Mouse (Mus musculus): Measurements from ENCODE around the gene Zfp787. TPM values are rescaled to one million over a fixed set of nuclear protein-coding genes. Genes with fewer than 3 reads are reported as not detected.
A peak's percentile ranks its signal among the peaks of the same experiment; 100 is the strongest.

Gene Zfp787
- 9.0 and 13.3 TPM in 2 replicates for polyA plus RNA-seq (2014; fragmentation: Nextera tagmentation; extraction: Ambion mirVana)

DNA sequence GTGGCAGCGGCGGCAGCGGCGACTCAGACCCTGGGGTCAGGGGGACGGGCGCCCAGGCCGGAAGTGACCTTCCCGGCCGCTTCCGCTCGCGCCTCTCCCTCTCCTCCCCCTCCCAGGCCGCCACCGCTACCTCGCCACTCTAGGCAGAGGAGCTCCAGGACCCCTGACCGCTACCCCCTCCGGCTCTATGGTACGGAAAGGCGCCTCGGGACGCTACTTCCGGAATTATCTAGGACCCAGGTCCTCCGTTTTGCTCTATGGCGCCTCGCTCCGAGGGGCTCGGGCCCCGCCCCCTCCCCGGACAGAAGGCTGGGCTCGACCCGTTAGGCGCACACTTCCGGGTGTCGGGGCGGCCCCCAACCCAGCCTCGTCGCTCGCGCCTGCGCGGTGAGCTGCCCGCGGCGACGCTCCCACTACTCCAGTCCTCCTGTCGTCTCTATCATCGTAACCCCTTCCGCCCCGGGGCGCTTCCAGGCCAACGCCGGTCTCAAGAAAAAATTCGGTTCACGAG lies at the start of gene Zfp787:
TSS of gene Zfp787 (minus strand) at position 97 of the 511 bp plus-strand sequence.
- peak within 1 kb of the TSS; percentile 87 for H3K27ac ChIP-seq (ENCODE audit: low read depth, low read length)
- H3K4me1 ChIP-seq (ENCODE audit: control insufficient read depth, insufficient read depth, low read length): peaks cover 23% of the 10 kb centered on the region
- peak within 1 kb of the TSS; percentile 92 for H3K9ac ChIP-seq (ENCODE audit: low read depth, low read length)
- no peaks in the 10 kb centered on the region for H3K36me3 ChIP-seq (ENCODE audit: control insufficient read depth, insufficient read depth, low read length)
- H3K27me3 ChIP-seq (ENCODE audit: control insufficient read depth, insufficient read depth, low read length): no peaks in the 10 kb centered on the region
- peak; percentile 94 for ATAC-seq (replicated peaks; ENCODE audit: insufficient number of reproducible peaks, low FRiP score, low TSS enrichment)
- no peaks in the 10 kb centered on the region for H3K9me3 ChIP-seq (replicated peaks; ENCODE audit: control insufficient read depth, low read length)
- WGBS (ENCODE audit: insufficient replicate concordance): under 1% methylated on average over 50 of the region's 54 CpGs
- H3K4me3 ChIP-seq (ENCODE audit: low read depth, low read length): peak within 1 kb of the TSS; percentile 78
- H3K4me2 ChIP-seq: peak within 1 kb of the TSS; percentile 82

DNA sequence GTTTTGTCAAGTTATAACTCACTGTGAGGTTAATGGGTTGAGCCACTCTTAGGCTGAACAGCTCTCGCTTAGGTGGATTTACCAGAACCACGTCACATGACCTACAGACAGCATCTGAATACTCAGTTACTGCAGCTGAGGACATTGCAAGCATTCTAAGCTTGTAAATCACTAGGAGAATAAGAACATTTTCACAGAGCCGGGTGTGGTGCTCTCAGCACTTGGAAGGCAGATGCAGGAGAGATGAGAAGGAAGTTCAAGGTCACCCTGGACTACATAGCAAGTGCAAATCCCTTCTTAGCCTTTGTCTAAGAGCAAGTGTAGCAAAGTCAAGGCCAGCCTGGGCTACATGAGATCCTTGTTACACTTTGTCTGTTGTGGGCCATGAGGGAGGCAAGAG lies 48.4 kb upstream of the Zfp787 start:
- Histone ChIP-seq H3K4me3 (ENCODE audit: low read depth, low read length) (no peak overlapping the region), H3K4me2 (no peak overlapping the region), H3K4me1 (ENCODE audit: control insufficient read depth, insufficient read depth, low read length) (no peaks in the 10 kb centered on the region), H3K27me3 (ENCODE audit: control insufficient read depth, insufficient read depth, low read length) (no peaks in the 10 kb centered on the region), H3K9ac (ENCODE audit: low read depth, low read length) (no peak overlapping the region), H3K27ac (ENCODE audit: low read depth, low read length) (no peak overlapping the region), H3K36me3 (ENCODE audit: control insufficient read depth, insufficient read depth, low read length) (no peaks in the 10 kb centered on the region), H3K9me3 (replicated peaks; ENCODE audit: control insufficient read depth, low read length) (no peaks in the 10 kb centered on the region)
- no peak for ATAC-seq (replicated peaks; ENCODE audit: insufficient number of reproducible peaks, low FRiP score, low TSS enrichment)
- WGBS (ENCODE audit: insufficient replicate concordance): 69% methylated on average over 3 of the region's 3 CpGs

DNA sequence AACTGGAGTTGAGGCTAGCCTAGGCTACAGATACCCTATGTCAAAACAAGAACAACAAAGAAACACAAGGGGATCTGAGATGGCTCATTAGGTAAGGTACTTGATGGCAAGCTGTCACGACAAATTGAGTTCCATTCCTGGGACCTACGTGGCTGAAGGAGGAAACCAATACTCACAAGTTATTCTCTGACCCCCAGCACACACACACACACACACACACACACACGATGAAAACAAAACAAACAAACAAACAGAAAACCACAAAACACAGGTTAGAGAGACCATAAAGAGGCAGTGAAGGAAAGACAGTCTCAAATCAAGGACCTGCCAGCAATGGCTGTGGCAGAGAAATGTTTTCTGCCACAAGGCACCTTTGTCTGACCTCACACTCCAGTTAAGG lies 41.0 kb upstream of the Zfp787 start, which contains the start of gene Galp:
TSS of gene Galp (plus strand) at position 301 of the 400 bp plus-strand sequence.
- no peaks in the 10 kb centered on the region for H3K36me3 ChIP-seq (ENCODE audit: control insufficient read depth, insufficient read depth, low read length)
- H3K9me3 ChIP-seq (replicated peaks; ENCODE audit: control insufficient read depth, low read length): no peaks in the 10 kb centered on the region
- no peak within 1 kb of the TSS for H3K4me3 ChIP-seq (ENCODE audit: low read depth, low read length)
- H3K27me3 ChIP-seq (ENCODE audit: control insufficient read depth, insufficient read depth, low read length): no peaks in the 10 kb centered on the region; the same call in 1 of the 2 replicates
- no peaks in the 10 kb centered on the region for H3K4me1 ChIP-seq (ENCODE audit: control insufficient read depth, insufficient read depth, low read length)
- H3K9ac ChIP-seq (ENCODE audit: low read depth, low read length): no peak within 1 kb of the TSS
- ATAC-seq (replicated peaks; ENCODE audit: insufficient number of reproducible peaks, low FRiP score, low TSS enrichment): no peak
- no peak within 1 kb of the TSS for H3K27ac ChIP-seq (ENCODE audit: low read depth, low read length)
- 63% methylated on average over 3 of the region's 3 CpGs for WGBS (ENCODE audit: insufficient replicate concordance)
- H3K4me2 ChIP-seq: no peak within 1 kb of the TSS

DNA sequence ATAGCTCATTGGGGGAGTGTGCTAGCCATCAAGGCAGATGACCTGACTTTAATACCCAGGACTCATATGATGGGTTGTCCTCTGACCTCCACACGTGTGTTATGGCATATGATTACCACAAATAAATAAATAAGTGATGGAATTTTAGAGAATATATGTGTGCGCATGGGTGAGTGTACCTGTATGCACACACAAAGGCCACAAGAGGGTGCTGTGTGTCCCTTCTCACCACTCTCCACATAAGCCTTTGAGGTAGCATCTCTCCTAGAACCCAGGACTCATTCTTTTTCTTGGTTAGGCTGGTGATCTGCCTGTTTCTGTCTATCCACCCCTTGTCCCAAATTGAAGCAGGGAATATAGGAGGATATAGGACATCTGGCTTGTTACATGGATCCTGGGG lies 40.0 kb upstream of the Zfp787 start:
- no peak for ATAC-seq (replicated peaks; ENCODE audit: insufficient number of reproducible peaks, low FRiP score, low TSS enrichment)
- Histone ChIP-seq H3K4me2 (no peak overlapping the region), H3K4me3 (ENCODE audit: low read depth, low read length) (no peak overlapping the region), H3K9me3 (replicated peaks; ENCODE audit: control insufficient read depth, low read length) (no peaks in the 10 kb centered on the region), H3K27ac (ENCODE audit: low read depth, low read length) (no peak overlapping the region), H3K36me3 (ENCODE audit: control insufficient read depth, insufficient read depth, low read length) (no peaks in the 10 kb centered on the region), H3K9ac (ENCODE audit: low read depth, low read length) (no peak overlapping the region), H3K4me1 (ENCODE audit: control insufficient read depth, insufficient read depth, low read length) (no peaks in the 10 kb centered on the region), H3K27me3 (ENCODE audit: control insufficient read depth, insufficient read depth, low read length) (no peaks in the 10 kb centered on the region; the same call in 1 of the 2 replicates)
- 55% methylated on average over 2 of the region's 2 CpGs for WGBS (ENCODE audit: insufficient replicate concordance)

DNA sequence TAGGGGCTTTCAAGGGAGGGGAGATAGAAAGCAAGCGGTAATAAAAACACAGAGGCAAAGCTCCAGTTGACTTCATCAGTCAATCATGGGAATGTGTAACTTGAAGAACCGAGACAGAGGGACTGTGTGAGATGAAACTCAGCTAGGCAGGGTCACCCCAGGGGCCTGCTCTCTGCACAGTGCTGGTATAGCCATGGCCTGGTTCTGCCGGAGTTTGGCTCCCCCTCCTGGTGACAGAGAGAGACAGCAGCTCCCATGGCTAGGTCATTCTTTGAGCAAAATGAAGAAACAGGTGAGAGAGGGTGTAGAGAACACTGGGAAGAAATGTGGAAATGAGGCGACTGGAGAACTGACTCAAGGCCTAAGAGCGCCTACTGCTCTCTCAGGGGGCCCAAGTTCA lies 38.3 kb upstream of the Zfp787 start:
- WGBS (ENCODE audit: insufficient replicate concordance): 23% methylated on average over 5 of the region's 5 CpGs
- H3K36me3 ChIP-seq (ENCODE audit: control insufficient read depth, insufficient read depth, low read length): peaks cover 5% of the 10 kb centered on the region; the same call in 1 of the 2 replicates

DNA sequence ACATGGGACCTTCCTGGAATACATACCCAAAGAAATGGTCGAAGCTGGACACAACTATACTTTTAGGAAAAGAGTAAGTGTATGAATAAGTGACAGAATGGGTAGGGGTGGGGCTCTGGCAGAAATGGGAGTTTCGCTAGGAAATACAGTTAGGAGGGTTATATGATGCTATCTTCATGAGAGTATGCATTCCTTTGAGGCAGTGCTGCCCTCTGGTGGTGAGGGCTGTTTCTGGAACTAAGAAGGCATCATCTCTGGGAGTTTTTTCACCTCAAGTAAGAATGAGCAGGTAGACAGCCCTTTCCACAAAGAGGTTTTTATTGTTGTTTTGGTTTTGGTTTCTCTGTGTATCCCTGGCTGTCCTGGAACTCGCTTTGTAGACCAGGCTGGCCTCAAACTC lies 35.6 kb upstream of the Zfp787 start:
- Histone ChIP-seq H3K4me1 (ENCODE audit: control insufficient read depth, insufficient read depth, low read length) (no peaks in the 10 kb centered on the region), H3K4me3 (ENCODE audit: low read depth, low read length) (no peak overlapping the region), H3K36me3 (ENCODE audit: control insufficient read depth, insufficient read depth, low read length) (peaks cover 11% of the 10 kb centered on the region), H3K27ac (ENCODE audit: low read depth, low read length) (no peak overlapping the region), H3K9ac (ENCODE audit: low read depth, low read length) (no peak overlapping the region), H3K27me3 (ENCODE audit: control insufficient read depth, insufficient read depth, low read length) (peaks cover 7% of the 10 kb centered on the region), H3K4me2 (no peak overlapping the region), H3K9me3 (replicated peaks; ENCODE audit: control insufficient read depth, low read length) (no peaks in the 10 kb centered on the region)
- 41% methylated on average over 3 of the region's 3 CpGs for WGBS (ENCODE audit: insufficient replicate concordance)
- no peak for ATAC-seq (replicated peaks; ENCODE audit: insufficient number of reproducible peaks, low FRiP score, low TSS enrichment)

More for the DNA sequence above, 38.3 kb upstream of the Zfp787 start:
- no peak overlapping the region for H3K4me3 ChIP-seq (ENCODE audit: low read depth, low read length)
- no peak overlapping the region for H3K4me2 ChIP-seq
- ATAC-seq (replicated peaks; ENCODE audit: insufficient number of reproducible peaks, low FRiP score, low TSS enrichment): 0 out of 2 replicates have a peak, but pooled peaks have one; percentile 56
- no peak overlapping the region for H3K9ac ChIP-seq (ENCODE audit: low read depth, low read length)
- no peaks in the 10 kb centered on the region for H3K4me1 ChIP-seq (ENCODE audit: control insufficient read depth, insufficient read depth, low read length)
- no peaks in the 10 kb centered on the region for H3K9me3 ChIP-seq (replicated peaks; ENCODE audit: control insufficient read depth, low read length)
- H3K27ac ChIP-seq (ENCODE audit: low read depth, low read length): no peak overlapping the region
- peaks cover 6% of the 10 kb centered on the region for H3K27me3 ChIP-seq (ENCODE audit: control insufficient read depth, insufficient read depth, low read length)

DNA sequence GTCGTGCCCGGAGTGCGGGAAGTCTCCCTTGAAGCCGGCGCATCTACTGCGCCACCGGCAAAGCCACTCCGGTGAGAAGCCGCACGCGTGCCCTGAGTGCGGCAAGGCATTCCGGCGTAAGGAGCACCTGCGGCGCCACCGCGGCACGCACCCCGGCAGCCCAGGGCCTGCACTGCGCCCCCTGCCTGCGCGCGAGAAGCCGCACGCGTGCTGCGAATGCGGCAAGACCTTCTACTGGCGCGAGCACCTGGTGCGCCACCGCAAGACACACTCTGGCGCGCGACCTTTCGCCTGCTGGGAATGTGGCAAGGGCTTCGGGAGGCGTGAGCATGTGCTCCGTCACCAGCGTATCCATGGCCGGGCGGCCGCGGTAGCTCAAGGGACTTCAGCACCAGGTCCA lies 33.7 kb upstream of the Zfp787 start:
- no peak overlapping the region for H3K4me3 ChIP-seq (ENCODE audit: low read depth, low read length)
- no peak overlapping the region for H3K9ac ChIP-seq (ENCODE audit: low read depth, low read length)
- H3K4me2 ChIP-seq: peak overlapping the region; percentile 35
- peaks cover 12% of the 10 kb centered on the region for H3K36me3 ChIP-seq (ENCODE audit: control insufficient read depth, insufficient read depth, low read length)
- H3K9me3 ChIP-seq (replicated peaks; ENCODE audit: control insufficient read depth, low read length): no peaks in the 10 kb centered on the region
- ATAC-seq (replicated peaks; ENCODE audit: insufficient number of reproducible peaks, low FRiP score, low TSS enrichment): no peak
- peaks cover 7% of the 10 kb centered on the region for H3K27me3 ChIP-seq (ENCODE audit: control insufficient read depth, insufficient read depth, low read length)
- H3K4me1 ChIP-seq (ENCODE audit: control insufficient read depth, insufficient read depth, low read length): no peaks in the 10 kb centered on the region
- H3K27ac ChIP-seq (ENCODE audit: low read depth, low read length): no peak overlapping the region
- WGBS (ENCODE audit: insufficient replicate concordance): 41% methylated on average over 45 of the region's 45 CpGs

DNA sequence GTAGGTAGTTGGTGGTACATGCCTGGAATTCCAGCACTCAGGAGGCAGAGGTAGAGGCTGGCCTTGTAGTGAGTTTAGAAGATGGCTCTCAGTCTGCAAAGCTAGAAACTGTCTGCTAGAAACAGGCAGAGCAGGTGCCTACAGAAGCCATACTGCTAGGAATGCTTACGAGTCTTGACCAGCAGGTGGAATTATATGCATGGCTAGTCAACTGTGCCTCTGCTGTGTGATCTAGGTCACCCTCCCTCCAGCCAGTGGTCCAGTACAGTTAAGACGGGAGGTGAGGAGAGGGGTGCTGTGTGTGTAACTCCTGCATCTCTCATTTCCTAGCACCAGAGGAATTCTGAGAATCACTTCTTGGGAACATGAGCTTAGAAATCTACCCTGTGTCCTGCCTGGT lies 31.0 kb upstream of the Zfp787 start:
- H3K27ac ChIP-seq (ENCODE audit: low read depth, low read length): no peak overlapping the region
- no peaks in the 10 kb centered on the region for H3K9me3 ChIP-seq (replicated peaks; ENCODE audit: control insufficient read depth, low read length)
- H3K4me1 ChIP-seq (ENCODE audit: control insufficient read depth, insufficient read depth, low read length): no peaks in the 10 kb centered on the region
- H3K9ac ChIP-seq (ENCODE audit: low read depth, low read length): no peak overlapping the region
- H3K27me3 ChIP-seq (ENCODE audit: control insufficient read depth, insufficient read depth, low read length): peaks cover 7% of the 10 kb centered on the region
- no peak overlapping the region for H3K4me3 ChIP-seq (ENCODE audit: low read depth, low read length)
- no peak for ATAC-seq (replicated peaks; ENCODE audit: insufficient number of reproducible peaks, low FRiP score, low TSS enrichment)
- 88% methylated on average over 2 of the region's 2 CpGs for WGBS (ENCODE audit: insufficient replicate concordance)
- H3K4me2 ChIP-seq: no peak overlapping the region
- peaks cover 15% of the 10 kb centered on the region for H3K36me3 ChIP-seq (ENCODE audit: control insufficient read depth, insufficient read depth, low read length)

DNA sequence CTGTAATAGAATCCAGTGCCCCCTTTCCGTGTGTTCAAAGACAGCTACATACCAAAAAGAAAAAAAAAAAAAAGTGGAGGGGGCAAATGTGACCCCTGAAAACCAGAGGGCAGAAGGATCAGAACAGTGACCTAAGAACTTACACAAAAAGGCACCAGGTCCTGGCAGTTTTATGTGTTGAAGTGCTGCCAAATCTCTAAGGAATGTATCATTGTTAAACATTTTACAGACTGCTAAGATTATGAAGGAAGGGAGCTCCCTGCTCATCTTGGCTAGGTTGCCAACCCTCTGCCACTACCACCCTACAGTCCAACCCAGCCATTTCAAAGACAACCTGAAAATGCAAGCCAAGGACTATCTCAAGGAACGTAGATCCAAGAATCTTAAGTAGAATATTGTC lies 30.4 kb upstream of the Zfp787 start:
- WGBS (ENCODE audit: insufficient replicate concordance): 86% methylated on average over 2 of the region's 2 CpGs
- H3K36me3 ChIP-seq (ENCODE audit: control insufficient read depth, insufficient read depth, low read length): peaks cover 15% of the 10 kb centered on the region
- peaks cover 7% of the 10 kb centered on the region for H3K27me3 ChIP-seq (ENCODE audit: control insufficient read depth, insufficient read depth, low read length)
- no peak overlapping the region for H3K4me3 ChIP-seq (ENCODE audit: low read depth, low read length)
- H3K9me3 ChIP-seq (replicated peaks; ENCODE audit: control insufficient read depth, low read length): no peaks in the 10 kb centered on the region
- H3K9ac ChIP-seq (ENCODE audit: low read depth, low read length): no peak overlapping the region
- H3K4me2 ChIP-seq: no peak overlapping the region
- no peaks in the 10 kb centered on the region for H3K4me1 ChIP-seq (ENCODE audit: control insufficient read depth, insufficient read depth, low read length)
- no peak overlapping the region for H3K27ac ChIP-seq (ENCODE audit: low read depth, low read length)
- ATAC-seq (replicated peaks; ENCODE audit: insufficient number of reproducible peaks, low FRiP score, low TSS enrichment): no peak
